ENCODE assay signal across 8 mouse cellular contexts in genomic region chr8:48152062-48152738, GRCm38 (mm10). TPM values are rescaled to one million over a fixed set of nuclear protein-coding genes. Genes with fewer than 3 reads are reported as not detected.
DNase-seq lines count a peak whose midpoint lies in the region; ATAC-seq and TF ChIP-seq lines count a peak whose summit lies in the region.

No protein-coding gene starts in this region.

- H3K4me3 ChIP-seq in forebrain, postnatal 0 days (ENCODE audit: low read depth, low read length): no peak overlapping the region
- H3K4me3 ChIP-seq in hindbrain, embryonic 16.5 days (ENCODE audit: low read length): no peak overlapping the region
- no peak overlapping the region for H3K4me3 ChIP-seq in midbrain, embryonic 16.5 days (ENCODE audit: low read depth, low read length)
- H3K4me3 ChIP-seq in liver, postnatal 0 days (ENCODE audit: low read depth, low read length): no peak overlapping the region

- H3K9ac ChIP-seq in forebrain, postnatal 0 days: no peak overlapping the region
- H3K9ac ChIP-seq in hindbrain, embryonic 16.5 days (ENCODE audit: low read depth, low read length): peak overlapping the region; percentile 39; the same call in 1 of the 2 replicates
- H3K9ac ChIP-seq in midbrain, embryonic 16.5 days (ENCODE audit: low read depth, low read length): 0 out of 2 replicates have a peak overlapping the region, but pooled peaks have one; percentile 30
- no peak overlapping the region for H3K9ac ChIP-seq in liver, postnatal 0 days (replicated peaks)

- H3K27ac ChIP-seq in forebrain, postnatal 0 days (ENCODE audit: low read depth, low read length): no peak overlapping the region
- H3K27ac ChIP-seq in hindbrain, embryonic 16.5 days (ENCODE audit: low read depth, low read length): no peak overlapping the region
- H3K27ac ChIP-seq in midbrain, embryonic 16.5 days (ENCODE audit: low read length): no peak overlapping the region
- H3K27ac ChIP-seq in liver, postnatal 0 days (ENCODE audit: low read depth): no peak overlapping the region

- no peaks in the 10 kb centered on the region for H3K9me3 ChIP-seq in forebrain, postnatal 0 days (ENCODE audit: low read length)
- peaks cover 6% of the 10 kb centered on the region; the same call in 1 of the 2 replicates for H3K9me3 ChIP-seq in hindbrain, embryonic 16.5 days (ENCODE audit: control insufficient read depth, low read length)
- peaks cover 3% of the 10 kb centered on the region; the same call in 1 of the 2 replicates for H3K9me3 ChIP-seq in midbrain, embryonic 16.5 days (replicated peaks; ENCODE audit: control insufficient read depth, low read length, poor library complexity, severe bottlenecking)
- no peaks in the 10 kb centered on the region; the same call in 1 of the 2 replicates for H3K9me3 ChIP-seq in liver, postnatal 0 days (ENCODE audit: low read length)

- no peak for TF ChIP-seq EP300 in liver, postnatal 0 days (IDR thresholded peaks at IDR 0.05; ENCODE audit: low read depth)

- H3K4me1 ChIP-seq in forebrain, postnatal 0 days (ENCODE audit: insufficient read depth): peaks cover 9% of the 10 kb centered on the region; the same call in 1 of the 2 replicates
- H3K4me1 ChIP-seq in hindbrain, embryonic 16.5 days (ENCODE audit: control insufficient read depth, insufficient read depth, low read depth, low read length): peaks cover 16% of the 10 kb centered on the region
- H3K4me1 ChIP-seq in midbrain, embryonic 16.5 days (ENCODE audit: control insufficient read depth, insufficient read depth, low read length): peaks cover 17% of the 10 kb centered on the region
- H3K4me1 ChIP-seq in liver, postnatal 0 days (ENCODE audit: insufficient read depth): no peaks in the 10 kb centered on the region

- no peak overlapping the region for H3K4me2 ChIP-seq in forebrain, postnatal 0 days (ENCODE audit: low read depth)
- peak overlapping the region; percentile 30; the same call in 1 of the 2 replicates for H3K4me2 ChIP-seq in hindbrain, embryonic 16.5 days (ENCODE audit: low read length)
- H3K4me2 ChIP-seq in midbrain, embryonic 16.5 days (ENCODE audit: low read length): peak overlapping the region; percentile 17; the same call in 1 of the 2 replicates
- H3K4me2 ChIP-seq in liver, postnatal 0 days (ENCODE audit: low read depth, low read length): no peak overlapping the region

- TF ChIP-seq CTCF in forebrain, postnatal 0 days (IDR thresholded peaks at IDR 0.05; ENCODE audit: low read depth): no peak
- TF ChIP-seq CTCF in liver, postnatal 0 days (IDR thresholded peaks at IDR 0.05; ENCODE audit: low read depth): no peak

- no peaks in the 10 kb centered on the region for H3K27me3 ChIP-seq in forebrain, postnatal 0 days (ENCODE audit: insufficient read depth, low read length)
- H3K27me3 ChIP-seq in hindbrain, embryonic 16.5 days (replicated peaks; ENCODE audit: control insufficient read depth, insufficient read depth, low read length): no peaks in the 10 kb centered on the region
- no peaks in the 10 kb centered on the region for H3K27me3 ChIP-seq in midbrain, embryonic 16.5 days (ENCODE audit: control insufficient read depth, insufficient read depth, low read depth, low read length)
- H3K27me3 ChIP-seq in liver, postnatal 0 days (ENCODE audit: insufficient read depth, low read length): no peaks in the 10 kb centered on the region

- peak; percentile 25; the same call in 1 of the 2 replicates for ATAC-seq in forebrain, postnatal 0 days
- peak; percentile 72 for ATAC-seq in hindbrain, embryonic 16.5 days
- ATAC-seq in midbrain, embryonic 16.5 days: no peak
- ATAC-seq in liver, postnatal 0 days: no peak

- 21% methylated on average over 19 of the region's 19 CpGs for WGBS in forebrain, postnatal 0 days
- WGBS in hindbrain, embryonic 16.5 days: 25% methylated on average over 19 of the region's 19 CpGs
- 30% methylated on average over 19 of the region's 19 CpGs for WGBS in midbrain, embryonic 16.5 days
- 61% methylated on average over 19 of the region's 19 CpGs for WGBS in liver, postnatal 0 days (ENCODE audit: insufficient replicate concordance)

- peak; percentile 85 to 89 for DNase-seq in cerebellum, postnatal 10 days
- no peak for DNase-seq in cerebellum, adult 9-10 months
- DNase-seq in NIH3T3 (ENCODE audit: low read depth): peak; percentile 24
- no peak for DNase-seq in forebrain, postnatal 0 days
- no peak for DNase-seq in thymus, postnatal 25 days
- no peak for DNase-seq in liver, postnatal 0 days

- H3K36me3 ChIP-seq in forebrain, postnatal 0 days (ENCODE audit: insufficient read depth): no peaks in the 10 kb centered on the region
- no peaks in the 10 kb centered on the region for H3K36me3 ChIP-seq in hindbrain, embryonic 16.5 days (ENCODE audit: control insufficient read depth, insufficient read depth, low read length)
- H3K36me3 ChIP-seq in midbrain, embryonic 16.5 days (ENCODE audit: control insufficient read depth, insufficient read depth, low read length): no peaks in the 10 kb centered on the region
- no peaks in the 10 kb centered on the region for H3K36me3 ChIP-seq in liver, postnatal 0 days (replicated peaks; ENCODE audit: insufficient read depth, low read length)

RNA-seq across cellular contexts. Expression of gene Dctd, which starts 53.3 kb away (rescaled TPM):
- total RNA-seq in forebrain, postnatal 0 days (2014; rRNA removed): 21.5 and 26.2 TPM in 2 replicates
- polyA plus RNA-seq in forebrain, postnatal 0 days (2015; fragmentation: Nextera tagmentation; extraction: Ambion mirVana): 13.4 and 13.9 TPM in 2 replicates
- 14.7 and 16.4 TPM in 2 replicates for polyA plus RNA-seq in hindbrain, embryonic 16.5 days (2015; fragmentation: Nextera tagmentation; extraction: Ambion mirVana)
- polyA plus RNA-seq in midbrain, embryonic 16.5 days (2015; fragmentation: Nextera tagmentation; extraction: Ambion mirVana): 15.5 and 16.0 TPM in 2 replicates
- polyA plus RNA-seq in liver, postnatal 0 days (2015; fragmentation: Nextera tagmentation; extraction: Ambion mirVana): 1.8 and 2.4 TPM in 2 replicates

Comparison
In these comparisons a context has a peak if more than half of its experiments do, and no peak if none do; other contexts are left out.
1. DNase-seq: peak in cerebellum, postnatal 10 days (2 of 2) and NIH3T3 (single experiment); none in cerebellum, adult 9-10 months (single experiment), forebrain, postnatal 0 days (single experiment), thymus, postnatal 25 days (single experiment) and liver, postnatal 0 days (single experiment).
2. ATAC-seq: peak in forebrain, postnatal 0 days (single experiment) and hindbrain, embryonic 16.5 days (single experiment); none in midbrain, embryonic 16.5 days (single experiment) and liver, postnatal 0 days (single experiment).
3. H3K4me2 ChIP-seq: peak in hindbrain, embryonic 16.5 days (single experiment) and midbrain, embryonic 16.5 days (single experiment); none in forebrain, postnatal 0 days (single experiment) and liver, postnatal 0 days (single experiment).
4. H3K9ac ChIP-seq: peak in hindbrain, embryonic 16.5 days (single experiment) and midbrain, embryonic 16.5 days (single experiment); none in forebrain, postnatal 0 days (single experiment) and liver, postnatal 0 days (single experiment).